Mouse (Mus musculus): ENCODE measurements around the gene Lpin1. TPM values are rescaled to one million over a fixed set of nuclear protein-coding genes. Genes with fewer than 3 reads are reported as not detected.
A peak's percentile ranks its signal among the peaks of the same experiment; 100 is the strongest.

Gene Lpin1
- polyA plus RNA-seq, 1 experiment from 2014 or later: 1.6 TPM

- Histone ChIP-seq H3K4me2 (replicated peaks; ENCODE audit: low read depth) (no peak overlapping the region), H3K9ac (ENCODE audit: low read length) (no peak overlapping the region), H3K4me3 (ENCODE audit: low read depth, low read length) (no peak overlapping the region), H3K9me3 (ENCODE audit: control insufficient read depth, low read length) (no peaks in the 10 kb centered on the region), H3K27me3 (ENCODE audit: control insufficient read depth, insufficient read depth, low read length) (no peaks in the 10 kb centered on the region), H3K27ac (replicated peaks) (no peak overlapping the region), H3K36me3 (ENCODE audit: control insufficient read depth, insufficient read depth, low read length) (no peaks in the 10 kb centered on the region), H3K4me1 (replicated peaks; ENCODE audit: control insufficient read depth, insufficient read depth) (no peaks in the 10 kb centered on the region)
- 56% methylated on average over 3 of the region's 3 CpGs for WGBS
- ATAC-seq (ENCODE audit: low FRiP score, low TSS enrichment) (no peak), DNase-seq (ENCODE audit: low spot score) (no peak)
- TF ChIP-seq CTCF (IDR thresholded peaks at IDR 0.05; ENCODE audit: low read depth) (no peak), EP300 (optimal IDR thresholded peaks at IDR 0.05) (no peak)
Observed at GRCm38 (mm10) chr12:16527941-16528340, 82.8 kb downstream of the Lpin1 start.

DNA sequence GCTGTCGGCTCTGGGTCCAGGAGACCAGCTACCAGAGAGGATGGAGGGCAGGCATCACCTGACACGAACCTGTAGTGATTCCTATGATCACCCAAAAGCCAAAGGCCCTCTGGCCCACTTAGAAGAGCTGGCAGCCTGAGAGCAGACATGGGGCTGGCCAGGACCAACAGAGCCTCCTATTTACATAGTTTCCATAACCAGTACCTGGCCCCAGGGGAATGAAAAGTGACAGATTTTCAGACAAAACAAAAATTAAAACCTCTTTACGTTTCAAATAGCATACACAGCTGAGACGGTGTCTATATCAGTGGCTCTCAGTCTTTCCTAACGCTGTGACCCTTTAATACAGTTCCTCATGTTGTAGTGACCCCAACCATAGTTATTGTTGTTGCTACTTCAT lies 83.9 kb downstream of the Lpin1 start:
- H3K4me3 ChIP-seq (ENCODE audit: low read depth, low read length): no peak overlapping the region

GRCm38 (mm10) chr12:16526134-16526533 lies 84.6 kb downstream of the Lpin1 start:
- Histone ChIP-seq H3K4me2 (replicated peaks; ENCODE audit: low read depth) (no peak overlapping the region), H3K4me3 (ENCODE audit: low read depth, low read length) (no peak overlapping the region), H3K36me3 (ENCODE audit: control insufficient read depth, insufficient read depth, low read length) (no peaks in the 10 kb centered on the region), H3K27ac (replicated peaks) (no peak overlapping the region), H3K9me3 (ENCODE audit: control insufficient read depth, low read length) (no peaks in the 10 kb centered on the region), H3K9ac (ENCODE audit: low read length) (no peak overlapping the region), H3K27me3 (ENCODE audit: control insufficient read depth, insufficient read depth, low read length) (no peaks in the 10 kb centered on the region), H3K4me1 (replicated peaks; ENCODE audit: control insufficient read depth, insufficient read depth) (no peaks in the 10 kb centered on the region)
- DNase-seq (ENCODE audit: low spot score) (no peak), ATAC-seq (ENCODE audit: low FRiP score, low TSS enrichment) (no peak)
- TF ChIP-seq CTCF (IDR thresholded peaks at IDR 0.05; ENCODE audit: low read depth): no peak
- TF ChIP-seq EP300 (optimal IDR thresholded peaks at IDR 0.05): no peak
- WGBS: 83% methylated on average over 2 of the region's 2 CpGs

More for the DNA sequence above, 83.9 kb downstream of the Lpin1 start:
- Histone ChIP-seq H3K4me1 (replicated peaks; ENCODE audit: control insufficient read depth, insufficient read depth) (no peaks in the 10 kb centered on the region), H3K4me2 (replicated peaks; ENCODE audit: low read depth) (no peak overlapping the region), H3K27ac (replicated peaks) (no peak overlapping the region), H3K36me3 (ENCODE audit: control insufficient read depth, insufficient read depth, low read length) (no peaks in the 10 kb centered on the region), H3K9me3 (ENCODE audit: control insufficient read depth, low read length) (no peaks in the 10 kb centered on the region), H3K9ac (ENCODE audit: low read length) (no peak overlapping the region), H3K27me3 (ENCODE audit: control insufficient read depth, insufficient read depth, low read length) (no peaks in the 10 kb centered on the region)
- 89% methylated on average over 5 of the region's 5 CpGs for WGBS
- TF ChIP-seq CTCF (IDR thresholded peaks at IDR 0.05; ENCODE audit: low read depth) (no peak), EP300 (optimal IDR thresholded peaks at IDR 0.05) (no peak)
- DNase-seq (ENCODE audit: low spot score) (no peak), ATAC-seq (ENCODE audit: low FRiP score, low TSS enrichment) (no peak)

GRCm38 (mm10) chr12:16515183-16515582 lies 95.6 kb downstream of the Lpin1 start:
- H3K9me3 ChIP-seq (ENCODE audit: control insufficient read depth, low read length): no peaks in the 10 kb centered on the region
- no peaks in the 10 kb centered on the region for H3K4me1 ChIP-seq (replicated peaks; ENCODE audit: control insufficient read depth, insufficient read depth)
- no peak overlapping the region for H3K27ac ChIP-seq (replicated peaks)
- no peak overlapping the region for H3K4me2 ChIP-seq (replicated peaks; ENCODE audit: low read depth)
- H3K27me3 ChIP-seq (ENCODE audit: control insufficient read depth, insufficient read depth, low read length): no peaks in the 10 kb centered on the region
- DNase-seq (ENCODE audit: low spot score): no peak
- WGBS: 84% methylated on average over 9 of the region's 9 CpGs
- H3K9ac ChIP-seq (ENCODE audit: low read length): no peak overlapping the region
- no peak; the same call in 1 of the 2 replicates for ATAC-seq (ENCODE audit: low FRiP score, low TSS enrichment)
- no peak for TF ChIP-seq EP300 (optimal IDR thresholded peaks at IDR 0.05)
- TF ChIP-seq CTCF (IDR thresholded peaks at IDR 0.05; ENCODE audit: low read depth): no peak
- no peaks in the 10 kb centered on the region for H3K36me3 ChIP-seq (ENCODE audit: control insufficient read depth, insufficient read depth, low read length)
- H3K4me3 ChIP-seq (ENCODE audit: low read depth, low read length): no peak overlapping the region

DNA sequence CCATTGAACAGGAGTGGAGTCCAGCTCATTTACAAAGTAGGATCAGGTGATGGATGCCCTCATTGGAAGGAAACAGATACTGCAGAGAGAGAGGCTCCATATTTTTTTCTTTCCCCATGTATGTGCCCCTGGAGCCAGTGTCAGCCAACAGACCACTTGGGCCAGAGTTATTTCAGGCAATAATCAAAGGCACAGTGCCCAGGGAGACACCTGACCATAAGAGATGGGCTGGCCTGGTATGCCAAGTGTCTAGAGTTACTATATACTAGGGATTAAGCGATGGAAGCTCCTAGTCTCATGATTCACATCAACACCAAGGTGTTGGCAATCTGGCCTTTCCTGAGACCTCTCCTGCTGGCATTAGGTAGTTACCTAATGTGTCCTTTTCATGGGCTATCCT lies 97.8 kb downstream of the Lpin1 start:
- H3K36me3 ChIP-seq (ENCODE audit: control insufficient read depth, insufficient read depth, low read length): no peaks in the 10 kb centered on the region
- no peaks in the 10 kb centered on the region for H3K4me1 ChIP-seq (replicated peaks; ENCODE audit: control insufficient read depth, insufficient read depth)
- ATAC-seq (ENCODE audit: low FRiP score, low TSS enrichment) (no peak), DNase-seq (ENCODE audit: low spot score) (no peak)
- H3K4me2 ChIP-seq (replicated peaks; ENCODE audit: low read depth): no peak overlapping the region
- no peak overlapping the region for H3K4me3 ChIP-seq (ENCODE audit: low read depth, low read length)
- no peak for TF ChIP-seq EP300 (optimal IDR thresholded peaks at IDR 0.05)
- TF ChIP-seq CTCF (IDR thresholded peaks at IDR 0.05; ENCODE audit: low read depth): no peak
- no peak overlapping the region for H3K27ac ChIP-seq (replicated peaks)
- 86% methylated on average over 1 of the region's 1 CpGs for WGBS
- no peak overlapping the region for H3K9ac ChIP-seq (ENCODE audit: low read length)
- no peaks in the 10 kb centered on the region for H3K9me3 ChIP-seq (ENCODE audit: control insufficient read depth, low read length)
- H3K27me3 ChIP-seq (ENCODE audit: control insufficient read depth, insufficient read depth, low read length): no peaks in the 10 kb centered on the region

- H3K27me3 ChIP-seq (ENCODE audit: control insufficient read depth, insufficient read depth, low read length): no peaks in the 10 kb centered on the region
- H3K36me3 ChIP-seq (ENCODE audit: control insufficient read depth, insufficient read depth, low read length): no peaks in the 10 kb centered on the region
- no peak overlapping the region for H3K4me3 ChIP-seq (ENCODE audit: low read depth, low read length)
- H3K9ac ChIP-seq (ENCODE audit: low read length): no peak overlapping the region
- H3K4me1 ChIP-seq (replicated peaks; ENCODE audit: control insufficient read depth, insufficient read depth): no peaks in the 10 kb centered on the region
- no peak overlapping the region for H3K27ac ChIP-seq (replicated peaks)
- DNase-seq (ENCODE audit: low spot score) (peak; percentile 64), ATAC-seq (ENCODE audit: low FRiP score, low TSS enrichment) (peak; percentile 59)
- 23% methylated on average over 13 of the region's 13 CpGs for WGBS
- no peak overlapping the region; the same call in 1 of the 2 replicates for H3K4me2 ChIP-seq (replicated peaks; ENCODE audit: low read depth)
- no peak for TF ChIP-seq EP300 (optimal IDR thresholded peaks at IDR 0.05)
- TF ChIP-seq CTCF (IDR thresholded peaks at IDR 0.05; ENCODE audit: low read depth): peak; percentile 87
- no peaks in the 10 kb centered on the region for H3K9me3 ChIP-seq (ENCODE audit: control insufficient read depth, low read length)
Observed at GRCm38 (mm10) chr12:16509122-16509752, 101.5 kb downstream of the Lpin1 start.
